Mouse (Mus musculus) intestine, embryonic 16.5 days (tissue): ENCODE measurements around the gene Ccdc117. TPM values are rescaled to one million over a fixed set of nuclear protein-coding genes. Genes with fewer than 3 reads are reported as not detected.
A peak's percentile ranks its signal among the peaks of the same experiment; 100 is the strongest.

Experiments used
- ATAC-seq: fragments of 200-750 bp; cut with Nextera tagmentation; 2 replicates; pipeline ENCODE4 v1.8.0; 2017; ENCODE audit warnings: moderate TSS enrichment, moderate library complexity
- H3K27ac ChIP-seq: fragments of 300-500 bp; sonication (generic); 2 replicates; pipeline ENCODE4 v1.5.1; 2014; ENCODE audit warnings: mild to moderate bottlenecking, low read length
- H3K27me3 ChIP-seq: fragments of 300-500 bp; sonication (generic); replicated peaks from 2 replicates; pipeline ENCODE4 v1.6.1; 2014; ENCODE audit warnings: low read length, control low read depth, mixed read lengths; ENCODE audit not compliant: control insufficient read depth, insufficient read depth
- H3K36me3 ChIP-seq: fragments of 300-500 bp; sonication (generic); 2 replicates; pipeline ENCODE4 v1.6.1; 2014; ENCODE audit warnings: low read length, control low read depth; ENCODE audit not compliant: control insufficient read depth, insufficient read depth
- H3K4me1 ChIP-seq: fragments of 300-500 bp; sonication (generic); 2 replicates; pipeline ENCODE4 v1.6.1; 2014; ENCODE audit warnings: low read length, control low read depth, mixed read lengths; ENCODE audit not compliant: control insufficient read depth, insufficient read depth
- H3K4me2 ChIP-seq: fragments of 300-500 bp; sonication (generic); 2 replicates; pipeline ENCODE4 v1.6.1; 2014; ENCODE audit warnings: low read depth, low read length, control low read depth
- H3K4me3 ChIP-seq: fragments of 300-500 bp; sonication (generic); 2 replicates; pipeline ENCODE4 v1.5.1; 2014; ENCODE audit warnings: mild to moderate bottlenecking, low read length
- H3K9ac ChIP-seq: fragments of 300-500 bp; sonication (generic); 2 replicates; pipeline ENCODE4 v1.6.1; 2014; ENCODE audit warnings: low read depth, low read length
- H3K9me3 ChIP-seq: fragments of 300-500 bp; sonication (generic); 2 replicates; pipeline ENCODE4 v1.6.1; 2016; ENCODE audit warnings: low read length, control low read depth; ENCODE audit not compliant: control insufficient read depth
- WGBS: fragments of 180-500 bp; shearing (Covaris S2); extraction: QIAGEN DNeasy Blood & Tissue Kit; methylation state at CpG from one replicate; pipeline ENCODE4 v1.1.7; 2014; 5-methylcytosine and 5-hydroxymethylcytosine counted together
- polyA plus RNA-seq: library from polyadenylated mRNA; unstranded; fragments of >200 nt; fragmentation: Nextera tagmentation; extraction: Ambion mirVana; gene quantifications from 2 replicates; pipeline ENCODE4 v1.2.1, GENCODE M21; 2015

Gene Ccdc117
- polyA plus RNA-seq, 1 experiment from 2014 or later = 11.1 TPM

DNA sequence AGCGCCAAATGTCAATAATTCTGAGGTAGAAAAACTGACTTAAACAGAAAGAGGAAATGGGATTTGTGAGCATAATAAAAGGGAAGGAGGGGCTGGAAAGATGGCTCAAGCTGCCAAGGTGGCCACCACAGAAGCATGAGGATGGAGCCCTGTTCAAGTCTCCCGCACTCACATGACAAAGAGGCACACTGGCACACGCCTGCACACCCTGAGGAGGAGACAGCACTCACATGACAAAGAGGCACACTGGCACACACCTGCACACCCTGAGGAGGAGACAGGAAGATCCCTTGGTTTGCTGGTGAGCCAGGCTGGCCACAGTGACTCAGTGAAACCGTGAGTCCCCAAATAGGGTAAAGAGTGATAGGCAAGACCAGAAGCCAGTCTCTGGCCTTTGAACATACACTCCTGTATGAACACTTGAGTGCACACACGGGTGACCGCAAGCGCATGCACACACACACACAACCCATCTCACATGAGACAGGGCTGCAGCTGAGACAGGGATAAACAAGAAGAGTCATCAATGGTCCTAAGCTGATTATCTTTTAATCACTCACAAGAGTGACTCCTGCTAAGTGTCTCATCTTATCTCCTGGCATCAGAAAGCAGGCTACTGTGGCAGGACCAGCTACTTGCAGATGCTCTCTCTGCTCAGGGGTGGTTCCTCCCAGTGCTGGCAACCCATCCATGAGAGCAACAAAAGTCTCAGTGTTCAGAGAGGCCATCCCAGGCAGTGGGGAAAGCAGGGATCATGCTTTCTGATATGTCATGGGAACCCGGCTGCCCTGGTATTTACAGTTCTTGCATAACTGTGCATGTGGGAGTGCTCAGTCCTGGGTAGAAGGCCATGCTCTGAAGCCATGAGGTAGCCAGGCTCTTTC is 32.5 kb downstream of the Ccdc117 start:
- no peaks in the 10 kb centered on the region for H3K27me3 ChIP-seq
- no peak overlapping the region for H3K4me2 ChIP-seq
- H3K36me3 ChIP-seq = no peaks in the 10 kb centered on the region
- H3K9me3 ChIP-seq = no peaks in the 10 kb centered on the region
- peak overlapping the region; percentile 45; the same call in 1 of the 2 replicates for H3K27ac ChIP-seq
- ATAC-seq = no peak
- no peak overlapping the region for H3K9ac ChIP-seq
- 84% methylated on average over 8 of the region's 8 CpGs for WGBS
- H3K4me1 ChIP-seq = no peaks in the 10 kb centered on the region
- H3K4me3 ChIP-seq = no peak overlapping the region

DNA sequence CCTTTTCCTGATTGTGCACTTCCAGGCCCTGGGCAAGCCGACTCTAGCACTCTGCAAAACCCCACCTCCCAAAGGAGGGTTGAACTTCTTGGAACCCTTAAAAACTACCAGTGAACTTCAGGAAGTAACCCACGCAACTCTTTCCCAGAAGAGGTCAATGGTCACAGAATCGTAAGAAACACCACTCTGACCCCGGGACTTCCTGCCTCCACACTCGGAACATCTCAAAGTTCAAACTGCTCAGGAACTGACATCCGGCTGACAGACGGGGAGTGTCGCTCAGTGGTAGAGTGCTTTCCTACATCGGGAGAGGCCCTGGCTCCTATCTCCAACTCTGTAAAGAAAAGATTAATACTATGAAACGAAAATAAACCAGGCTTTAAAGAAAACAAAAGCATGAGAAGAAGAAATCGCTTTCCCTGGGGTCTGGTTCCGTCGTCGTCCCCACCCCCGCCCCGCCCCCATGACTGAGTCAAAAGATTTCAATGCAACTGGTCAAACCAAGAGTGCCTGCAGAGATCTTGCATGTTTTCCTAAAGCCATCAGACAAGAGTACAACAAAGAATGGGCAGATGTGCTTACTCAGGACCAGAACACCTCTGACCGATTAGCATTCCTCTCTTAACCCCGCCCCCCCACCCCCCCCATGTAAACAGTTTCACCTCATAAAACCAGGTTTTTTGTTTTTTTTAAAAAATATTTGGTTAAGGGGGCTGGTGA is 36.0 kb downstream of the Ccdc117 start:
- Histone ChIP-seq H3K4me3 (peak overlapping the region; percentile 34), H3K9me3 (no peaks in the 10 kb centered on the region), H3K27ac (peak overlapping the region; percentile 83), H3K27me3 (no peaks in the 10 kb centered on the region), H3K9ac (0 out of 2 replicates have a peak overlapping the region, but pooled peaks have one; percentile 29), H3K4me2 (peak overlapping the region; percentile 48), H3K4me1 (peaks cover 3% of the 10 kb centered on the region; the same call in 1 of the 2 replicates), H3K36me3 (no peaks in the 10 kb centered on the region)
- 17% methylated on average over 18 of the region's 18 CpGs for WGBS
- ATAC-seq = peak; percentile 92

DNA sequence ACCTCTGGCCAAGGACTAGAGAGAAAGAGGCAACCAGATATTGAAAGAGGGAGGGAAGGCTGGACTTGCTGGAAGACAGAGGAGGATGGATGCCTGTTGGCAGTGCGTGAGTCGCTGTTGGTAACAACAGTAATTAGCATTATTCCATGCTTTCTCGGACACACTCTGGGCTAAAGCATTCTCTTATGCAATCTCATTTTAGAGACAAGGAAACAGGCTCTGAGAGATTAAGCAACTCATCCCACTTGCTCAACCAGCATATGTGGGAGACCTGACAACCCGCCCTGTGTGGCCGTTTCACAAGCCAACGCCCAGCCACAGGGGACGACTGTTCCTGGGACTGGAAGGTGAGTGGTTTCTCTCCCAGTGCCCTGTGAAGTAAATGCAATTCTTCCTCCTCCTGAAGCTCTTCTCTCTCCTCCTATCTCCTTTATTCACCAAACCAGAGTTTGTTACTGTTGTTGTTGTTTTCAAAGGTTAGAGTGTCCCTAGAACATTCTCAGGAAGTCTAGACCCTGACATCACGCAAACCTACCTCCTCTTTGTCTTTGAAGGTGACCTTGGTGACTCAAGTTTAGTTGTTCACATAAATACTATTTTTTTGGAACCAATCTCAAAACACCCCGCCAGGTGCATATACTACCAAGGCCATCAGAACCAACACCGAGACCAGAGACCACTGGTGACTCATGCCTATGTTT is 39.5 kb downstream of the Ccdc117 start:
- 0 out of 2 replicates have a peak, but pooled peaks have one; percentile 14 for ATAC-seq
- H3K4me3 ChIP-seq = no peak overlapping the region
- H3K4me1 ChIP-seq = peaks cover 7% of the 10 kb centered on the region; the same call in 1 of the 2 replicates
- peak overlapping the region; percentile 59; the same call in 1 of the 2 replicates for H3K27ac ChIP-seq
- H3K9me3 ChIP-seq = no peaks in the 10 kb centered on the region
- H3K27me3 ChIP-seq = no peaks in the 10 kb centered on the region
- no peak overlapping the region for H3K9ac ChIP-seq
- 77% methylated on average over 10 of the region's 10 CpGs for WGBS
- H3K4me2 ChIP-seq = no peak overlapping the region
- no peaks in the 10 kb centered on the region for H3K36me3 ChIP-seq

DNA sequence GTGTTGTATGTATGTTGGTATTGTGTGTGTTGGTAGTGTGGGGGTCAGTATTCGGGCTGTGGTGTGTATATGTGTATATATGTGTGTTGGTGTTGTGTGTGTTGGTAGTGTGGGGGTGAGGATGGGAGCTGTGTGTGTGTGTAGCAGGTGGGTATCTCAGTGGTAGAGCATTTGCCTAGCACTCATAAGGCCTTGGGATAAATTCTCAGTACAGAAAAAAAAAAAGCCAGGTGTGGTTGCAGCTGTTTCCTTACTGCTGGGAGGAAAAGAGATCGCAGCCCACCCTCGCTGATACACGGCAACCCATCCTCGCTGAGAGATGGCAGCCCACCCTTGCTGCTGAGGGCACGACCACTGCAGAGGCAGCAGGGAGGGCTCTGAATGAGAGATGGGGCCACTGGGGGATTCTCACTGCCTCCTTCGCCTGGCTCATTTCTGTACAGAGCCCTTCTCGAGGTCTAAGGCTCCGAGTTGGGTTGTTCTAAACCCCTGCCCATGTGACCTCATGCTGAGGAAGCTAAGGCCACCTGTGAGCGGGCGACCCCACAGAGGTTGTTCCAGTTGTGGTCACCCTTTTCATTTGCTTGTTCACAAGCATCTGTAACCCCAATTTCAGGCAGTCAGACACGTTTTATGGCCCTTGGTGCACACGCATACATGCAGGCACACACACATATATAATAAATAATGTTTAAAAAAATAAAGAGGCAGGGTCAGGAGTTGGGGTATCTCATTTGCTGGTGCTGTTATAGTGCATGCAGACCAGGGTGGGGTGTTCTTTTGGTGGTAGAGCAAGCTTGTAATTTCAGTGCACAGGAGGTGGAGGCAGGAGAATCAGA is 40.9 kb downstream of the Ccdc117 start:
- H3K9ac ChIP-seq = no peak overlapping the region
- H3K27ac ChIP-seq = no peak overlapping the region
- WGBS = 76% methylated on average over 13 of the region's 13 CpGs
- no peak overlapping the region for H3K4me2 ChIP-seq
- H3K27me3 ChIP-seq = no peaks in the 10 kb centered on the region
- H3K9me3 ChIP-seq = no peaks in the 10 kb centered on the region
- H3K36me3 ChIP-seq = no peaks in the 10 kb centered on the region
- no peak overlapping the region for H3K4me3 ChIP-seq
- peaks cover 7% of the 10 kb centered on the region; the same call in 1 of the 2 replicates for H3K4me1 ChIP-seq
- ATAC-seq = no peak

DNA sequence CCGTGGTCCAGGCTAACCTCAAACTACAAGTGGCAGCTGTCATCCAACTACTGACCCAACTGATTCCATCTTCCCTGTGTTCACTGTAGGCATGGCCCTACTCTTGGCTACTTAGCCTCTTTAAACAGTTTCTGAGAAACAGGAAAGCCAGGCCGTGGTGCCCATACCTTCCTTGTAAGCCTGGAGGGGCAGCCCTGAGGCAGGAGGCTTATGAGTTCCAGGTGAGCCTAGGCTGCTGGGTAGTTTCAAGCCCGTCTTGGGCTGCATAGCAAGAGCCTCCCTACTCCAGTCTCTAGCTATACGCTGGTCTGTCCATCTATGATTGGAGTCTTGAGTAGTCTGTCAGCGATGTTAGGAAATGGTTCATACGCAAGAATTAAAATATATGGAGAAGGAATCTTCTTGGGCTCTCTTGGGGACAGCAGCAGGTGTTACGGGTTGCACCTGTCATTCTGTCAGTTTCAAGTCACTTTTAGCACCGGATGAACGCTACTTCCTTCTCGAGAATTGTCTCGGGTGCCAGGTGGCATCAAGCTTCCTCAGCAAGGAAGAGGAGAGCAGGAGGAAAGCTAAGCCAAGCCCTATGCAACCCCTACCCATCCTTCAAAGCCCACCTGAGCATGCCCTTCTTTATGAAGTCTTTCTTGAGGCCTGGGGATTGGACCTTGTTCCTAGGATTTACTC is 41.9 kb downstream of the Ccdc117 start:
- Histone ChIP-seq H3K9me3 (no peaks in the 10 kb centered on the region), H3K36me3 (no peaks in the 10 kb centered on the region), H3K4me3 (no peak overlapping the region), H3K27ac (peak overlapping the region; percentile 61; the same call in 1 of the 2 replicates), H3K27me3 (no peaks in the 10 kb centered on the region), H3K4me1 (peaks cover 7% of the 10 kb centered on the region; the same call in 1 of the 2 replicates), H3K4me2 (no peak overlapping the region), H3K9ac (no peak overlapping the region)
- ATAC-seq = no peak
- WGBS = 79% methylated on average over 11 of the region's 11 CpGs

DNA sequence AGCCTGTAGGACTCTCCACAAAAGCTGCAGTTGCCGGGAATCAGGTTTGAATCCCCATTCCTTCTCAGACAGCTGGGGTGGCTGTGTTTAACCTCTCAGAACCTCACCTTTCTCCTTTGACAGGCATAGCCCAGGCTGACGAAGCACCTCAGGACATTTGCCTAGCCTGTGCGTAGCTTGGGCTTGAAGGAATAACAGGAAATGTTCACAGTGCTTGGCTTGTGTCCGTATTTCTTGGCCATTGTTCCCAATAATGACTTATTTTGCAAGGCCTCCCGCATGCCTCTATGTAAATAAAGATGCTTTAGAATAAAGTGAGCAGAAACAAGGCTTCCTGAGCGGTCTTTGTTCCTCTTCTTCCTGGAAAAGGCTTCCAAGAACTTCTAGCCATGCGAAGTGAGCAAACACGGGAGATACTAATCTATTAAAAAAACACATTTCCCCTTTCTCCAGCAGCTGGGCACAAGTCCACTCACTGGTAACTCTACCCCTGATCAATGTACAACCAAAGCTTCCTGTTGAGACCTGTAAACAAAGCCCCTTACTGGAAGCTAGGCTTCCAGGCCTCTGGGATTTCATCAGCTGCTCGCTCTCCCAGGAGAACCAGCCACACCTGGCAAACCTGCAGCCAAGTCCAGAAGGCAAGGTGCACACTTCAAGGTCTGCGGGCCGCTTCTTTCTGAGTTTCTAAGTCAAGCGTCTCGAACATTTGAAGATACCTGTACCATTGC is 42.9 kb downstream of the Ccdc117 start:
- peaks cover 7% of the 10 kb centered on the region; the same call in 1 of the 2 replicates for H3K4me1 ChIP-seq
- peak overlapping the region; percentile 61 for H3K27ac ChIP-seq
- H3K9ac ChIP-seq = no peak overlapping the region
- no peak overlapping the region for H3K4me2 ChIP-seq
- H3K9me3 ChIP-seq = no peaks in the 10 kb centered on the region
- H3K27me3 ChIP-seq = no peaks in the 10 kb centered on the region
- WGBS = 62% methylated on average over 13 of the region's 13 CpGs
- peak; percentile 83 for ATAC-seq
- no peak overlapping the region for H3K4me3 ChIP-seq
- no peaks in the 10 kb centered on the region for H3K36me3 ChIP-seq

DNA sequence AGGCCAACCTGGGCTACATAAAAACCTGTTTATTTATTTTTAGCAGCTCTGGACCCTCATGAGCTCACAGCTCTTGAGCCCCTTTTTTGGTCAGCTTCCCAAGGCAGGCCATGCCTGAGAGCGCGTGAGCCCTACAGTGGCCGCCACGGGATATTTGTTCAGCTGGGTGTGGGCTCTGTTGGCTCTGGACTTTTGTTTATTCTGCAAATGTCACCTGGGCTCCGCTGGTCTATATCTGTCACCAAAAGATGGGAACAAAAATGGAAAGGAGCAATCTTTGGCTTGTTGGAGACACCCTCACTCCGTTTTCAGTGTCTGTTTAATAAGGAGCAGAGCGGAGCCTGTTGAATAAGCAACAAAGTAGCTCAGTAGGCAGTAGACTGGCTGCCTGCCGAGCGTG is 43.6 kb downstream of the Ccdc117 start:
- no peak overlapping the region for H3K9ac ChIP-seq
- H3K36me3 ChIP-seq = no peaks in the 10 kb centered on the region
- peaks cover 7% of the 10 kb centered on the region; the same call in 1 of the 2 replicates for H3K4me1 ChIP-seq
- ATAC-seq = no peak
- no peaks in the 10 kb centered on the region for H3K27me3 ChIP-seq
- WGBS = 52% methylated on average over 9 of the region's 9 CpGs
- H3K4me2 ChIP-seq = no peak overlapping the region
- H3K9me3 ChIP-seq = no peaks in the 10 kb centered on the region
- peak overlapping the region; percentile 61 for H3K27ac ChIP-seq
- H3K4me3 ChIP-seq = no peak overlapping the region
